Mouse (Mus musculus) liver, embryonic 15.5 days (tissue): Measurements from ENCODE around the gene Myoc. TPM values are rescaled to one million over a fixed set of nuclear protein-coding genes. Genes with fewer than 3 reads are reported as not detected.

Source experiments
- ATAC-seq: fragments of 200-750 bp; cut with Nextera tagmentation; 2 replicates; pipeline ENCODE4 v1.8.0; 2017; ENCODE audit warnings: moderate number of reproducible peaks, mild to moderate bottlenecking, moderate library complexity; ENCODE audit not compliant: insufficient read depth
- H3K27ac ChIP-seq: fragments of 300-500 bp; sonication (generic); replicated peaks from 2 replicates; pipeline ENCODE4 v1.5.1; 2015; ENCODE audit warnings: mild to moderate bottlenecking, inconsistent platforms
- H3K27me3 ChIP-seq: fragments of 300-500 bp; sonication (generic); 2 replicates; pipeline ENCODE4 v1.6.1; 2015; ENCODE audit warnings: mild to moderate bottlenecking, inconsistent platforms
- H3K36me3 ChIP-seq: fragments of 300-500 bp; sonication (generic); replicated peaks from 2 replicates; pipeline ENCODE4 v1.6.1; 2015; ENCODE audit warnings: moderate library complexity, mild to moderate bottlenecking, inconsistent platforms
- H3K4me1 ChIP-seq: fragments of 300-500 bp; sonication (generic); replicated peaks from 2 replicates; pipeline ENCODE4 v1.6.1; 2015; ENCODE audit warnings: inconsistent platforms
- H3K4me2 ChIP-seq: fragments of 300-500 bp; sonication (generic); 2 replicates; pipeline ENCODE4 v1.6.1; 2015; ENCODE audit warnings: moderate library complexity, mild to moderate bottlenecking, inconsistent platforms
- H3K4me3 ChIP-seq: fragments of 300-500 bp; sonication (generic); replicated peaks from 2 replicates; pipeline ENCODE4 v1.5.1; 2015; ENCODE audit warnings: mild to moderate bottlenecking, inconsistent platforms
- H3K9ac ChIP-seq: fragments of 300-500 bp; sonication (generic); 2 replicates; pipeline ENCODE4 v1.6.1; 2015; ENCODE audit warnings: moderate library complexity, mild to moderate bottlenecking, inconsistent platforms
- H3K9me3 ChIP-seq: fragments of 300-500 bp; sonication (generic); replicated peaks from 2 replicates; pipeline ENCODE4 v1.6.1; 2016; ENCODE audit warnings: inconsistent platforms
- WGBS: fragments of 180-500 bp; shearing (Covaris S2); methylation state at CpG from one replicate; pipeline ENCODE4 v1.1.7; 2015; ENCODE audit warnings: mixed read lengths; ENCODE audit not compliant: insufficient replicate concordance; 5-methylcytosine and 5-hydroxymethylcytosine counted together
- polyA plus RNA-seq: library from polyadenylated mRNA; unstranded; fragments of >200 nt; fragmentation: Nextera tagmentation; extraction: Ambion mirVana; gene quantifications from 2 replicates; pipeline ENCODE4 v1.2.1, GENCODE M21; 2015

Myoc gene
- not detected in 2 replicates for polyA plus RNA-seq

- H3K4me1 ChIP-seq, result no peaks in the 10 kb centered on the region
- no peak within 1 kb of the TSS for H3K4me2 ChIP-seq
- H3K4me3 ChIP-seq, result no peak within 1 kb of the TSS
- H3K9me3 ChIP-seq, result no peaks in the 10 kb centered on the region
- ATAC-seq, result no peak
- 56% methylated on average over 10 of the region's 10 CpGs for WGBS
- H3K27me3 ChIP-seq, result no peaks in the 10 kb centered on the region
- H3K27ac ChIP-seq, result no peak within 1 kb of the TSS
- H3K36me3 ChIP-seq, result no peaks in the 10 kb centered on the region
- H3K9ac ChIP-seq, result no peak within 1 kb of the TSS
Observed at GRCm38 (mm10) chr1:162639051-162639750, at the start of gene Myoc. Gene Myoc, plus strand, starts transcription at chr1:162639155.

- H3K9ac ChIP-seq, result no peak overlapping the region
- H3K4me1 ChIP-seq, result peaks cover 7% of the 10 kb centered on the region
- H3K36me3 ChIP-seq, result 0 out of 2 replicates have a peak, but pooled peaks cover 7% of the 10 kb centered on the region
- H3K27me3 ChIP-seq, result no peaks in the 10 kb centered on the region
- no peak overlapping the region for H3K4me3 ChIP-seq
- H3K9me3 ChIP-seq, result no peaks in the 10 kb centered on the region
- ATAC-seq, result no peak
- no peak overlapping the region for H3K4me2 ChIP-seq
- no peak overlapping the region for H3K27ac ChIP-seq
- 44% methylated on average over 9 of the region's 9 CpGs for WGBS
Observed at GRCm38 (mm10) chr1:162589443-162589842, 49.5 kb upstream of the Myoc start.

- no peak overlapping the region for H3K9ac ChIP-seq
- no peak overlapping the region for H3K27ac ChIP-seq
- 28% methylated on average over 8 of the region's 8 CpGs for whole genome bisulfite sequencing
- H3K36me3 ChIP-seq, result 0 out of 2 replicates have a peak, but pooled peaks cover 7% of the 10 kb centered on the region
- H3K4me3 ChIP-seq, result no peak overlapping the region
- no peaks in the 10 kb centered on the region for H3K27me3 ChIP-seq
- peak overlapping the region; percentile 19; the same call in 1 of the 2 replicates for H3K4me2 ChIP-seq
- peaks cover 7% of the 10 kb centered on the region for H3K4me1 ChIP-seq
- no peaks in the 10 kb centered on the region for H3K9me3 ChIP-seq
- ATAC-seq, result peak; percentile 85
Observed at GRCm38 (mm10) chr1:162590415-162590997, 48.4 kb upstream of the Myoc start.

- no peak for ATAC-seq
- Histone ChIP-seq H3K9ac (no peak overlapping the region), H3K27me3 (no peaks in the 10 kb centered on the region), H3K9me3 (no peaks in the 10 kb centered on the region), H3K4me2 (no peak overlapping the region), H3K27ac (no peak overlapping the region), H3K4me1 (no peaks in the 10 kb centered on the region), H3K36me3 (peaks cover 10% of the 10 kb centered on the region; the same call in 1 of the 2 replicates), H3K4me3 (no peak overlapping the region)
- WGBS, result 32% methylated on average over 3 of the region's 3 CpGs
Observed at GRCm38 (mm10) chr1:162597379-162598102, 41.4 kb upstream of the Myoc start.

GRCm38 (mm10) chr1:162599617-162600016 lies 39.3 kb upstream of the Myoc start:
- WGBS, result 73% methylated on average over 5 of the region's 5 CpGs
- Histone ChIP-seq H3K36me3 (peaks cover 7% of the 10 kb centered on the region; the same call in 1 of the 2 replicates), H3K4me1 (no peaks in the 10 kb centered on the region), H3K9me3 (no peaks in the 10 kb centered on the region), H3K4me2 (no peak overlapping the region), H3K4me3 (no peak overlapping the region), H3K27ac (no peak overlapping the region), H3K27me3 (no peaks in the 10 kb centered on the region), H3K9ac (no peak overlapping the region)
- ATAC-seq, result no peak

- Histone ChIP-seq H3K4me3 (no peak overlapping the region), H3K9ac (no peak overlapping the region), H3K4me1 (no peaks in the 10 kb centered on the region), H3K4me2 (no peak overlapping the region), H3K27ac (no peak overlapping the region), H3K27me3 (no peaks in the 10 kb centered on the region), H3K9me3 (no peaks in the 10 kb centered on the region), H3K36me3 (peaks cover 7% of the 10 kb centered on the region; the same call in 1 of the 2 replicates)
- no peak for ATAC-seq
- WGBS, result 63% methylated on average over 4 of the region's 4 CpGs
Observed at GRCm38 (mm10) chr1:162601288-162601687, 37.7 kb upstream of the Myoc start.

- no peaks in the 10 kb centered on the region for H3K9me3 ChIP-seq
- no peaks in the 10 kb centered on the region for H3K4me1 ChIP-seq
- H3K36me3 ChIP-seq, result no peaks in the 10 kb centered on the region
- H3K4me2 ChIP-seq, result no peak overlapping the region
- ATAC-seq, result no peak
- H3K9ac ChIP-seq, result no peak overlapping the region
- no peak overlapping the region for H3K27ac ChIP-seq
- 33% methylated on average over 1 of the region's 1 CpGs for WGBS
- no peak overlapping the region for H3K4me3 ChIP-seq
- no peaks in the 10 kb centered on the region for H3K27me3 ChIP-seq
Observed at GRCm38 (mm10) chr1:162608127-162608526, 30.8 kb upstream of the Myoc start.

- Histone ChIP-seq H3K36me3 (no peaks in the 10 kb centered on the region), H3K9me3 (no peaks in the 10 kb centered on the region), H3K27me3 (no peaks in the 10 kb centered on the region), H3K27ac (no peak overlapping the region), H3K4me2 (no peak overlapping the region), H3K4me1 (no peaks in the 10 kb centered on the region), H3K4me3 (no peak overlapping the region), H3K9ac (no peak overlapping the region)
- no peak for ATAC-seq
- WGBS, result 48% methylated on average over 9 of the region's 9 CpGs
Observed at GRCm38 (mm10) chr1:162609633-162610250, 29.2 kb upstream of the Myoc start.

- H3K4me3 ChIP-seq, result no peak overlapping the region
- ATAC-seq, result no peak
- H3K27ac ChIP-seq, result no peak overlapping the region
- no peak overlapping the region for H3K4me2 ChIP-seq
- H3K4me1 ChIP-seq, result no peaks in the 10 kb centered on the region
- no peaks in the 10 kb centered on the region for H3K9me3 ChIP-seq
- WGBS, result 61% methylated on average over 4 of the region's 4 CpGs
- H3K36me3 ChIP-seq, result no peaks in the 10 kb centered on the region
- no peak overlapping the region for H3K9ac ChIP-seq
- H3K27me3 ChIP-seq, result no peaks in the 10 kb centered on the region
Observed at GRCm38 (mm10) chr1:162611191-162611590, 27.8 kb upstream of the Myoc start.

GRCm38 (mm10) chr1:162615511-162615910 lies 23.4 kb upstream of the Myoc start:
- Histone ChIP-seq H3K4me1 (no peaks in the 10 kb centered on the region), H3K9me3 (no peaks in the 10 kb centered on the region), H3K27ac (no peak overlapping the region), H3K27me3 (no peaks in the 10 kb centered on the region), H3K4me2 (no peak overlapping the region), H3K4me3 (no peak overlapping the region), H3K36me3 (no peaks in the 10 kb centered on the region), H3K9ac (no peak overlapping the region)
- WGBS, result 56% methylated on average over 1 of the region's 1 CpGs
- no peak for ATAC-seq

- H3K36me3 ChIP-seq, result no peaks in the 10 kb centered on the region
- no peak for ATAC-seq
- 50% methylated on average over 4 of the region's 4 CpGs for WGBS
- H3K4me3 ChIP-seq, result no peak overlapping the region
- H3K4me1 ChIP-seq, result no peaks in the 10 kb centered on the region
- H3K9ac ChIP-seq, result no peak overlapping the region
- no peak overlapping the region for H3K4me2 ChIP-seq
- H3K27ac ChIP-seq, result no peak overlapping the region
- H3K27me3 ChIP-seq, result no peaks in the 10 kb centered on the region
- H3K9me3 ChIP-seq, result no peaks in the 10 kb centered on the region
Observed at GRCm38 (mm10) chr1:162620487-162620886, 18.5 kb upstream of the Myoc start.
